Comparison of ENCODE assay signal across 10 mouse cellular contexts in genomic region chr16:41835745-41836144, GRCm38 (mm10).
DNase-seq lines count a peak whose midpoint lies in the region; ATAC-seq and TF ChIP-seq lines count a peak whose summit lies in the region.
"Had no signal": no experiment of that assay in that cellular context is flagged by ENCODE, and none has a peak within 500 bp of the region (broad histone marks: within the 10 kb centered on the region; RNA-seq: fewer than 3 reads in every experiment).

No protein-coding gene starts in this region.

- H3K27me3 ChIP-seq in limb, embryonic 14.5 days (ENCODE audit: control insufficient read depth, insufficient read depth, low read length), result no peaks in the 10 kb centered on the region
- H3K27me3 ChIP-seq in limb, embryonic 10.5 days (ENCODE audit: low read depth, poor library complexity, severe bottlenecking), result no peaks in the 10 kb centered on the region
- H3K27me3 ChIP-seq: liver, embryonic 15.5 days had no signal

- no peaks in the 10 kb centered on the region for H3K4me1 ChIP-seq in limb, embryonic 14.5 days (ENCODE audit: control insufficient read depth, insufficient read depth, low read length)
- no peaks in the 10 kb centered on the region for H3K4me1 ChIP-seq in limb, embryonic 10.5 days
- no peaks in the 10 kb centered on the region for H3K4me1 ChIP-seq in ES-E14 (ENCODE audit: control insufficient read depth in 2 of 2, insufficient read depth in 2 of 2, low read length in 2 of 2, poor library complexity in 1 of 2)
- H3K4me1 ChIP-seq: liver, embryonic 15.5 days had no signal

- H3K36me3 ChIP-seq in limb, embryonic 14.5 days (ENCODE audit: control insufficient read depth, insufficient read depth, low read length), result no peaks in the 10 kb centered on the region
- no peaks in the 10 kb centered on the region for H3K36me3 ChIP-seq in limb, embryonic 10.5 days
- no peaks in the 10 kb centered on the region for H3K36me3 ChIP-seq in ES-E14 (ENCODE audit: control insufficient read depth, insufficient read depth, low read length, poor library complexity, severe bottlenecking)
- H3K36me3 ChIP-seq: liver, embryonic 15.5 days had no signal

- in situ Hi-C loops in ES-E14 (cut with MboI; ENCODE audit: low sequenced_read_pairs in 2 of 2, unreplicated experiment in 2 of 2), result loop anchor here (25.0 kb wide), 1 partner anchor 573 kb away; no protein-coding TSS in a partner anchor

- peak; percentile 38; the same call in 1 of the 2 replicates for ATAC-seq in frontal cortex, adult (ENCODE audit: low TSS enrichment)
- ATAC-seq in limb, embryonic 14.5 days (ENCODE audit: low FRiP score, low read depth), result no peak
- no peak for ATAC-seq in inflammation-experienced regulatory T-cells, adult 6 months

- no peak overlapping the region for H3K4me3 ChIP-seq in limb, embryonic 14.5 days (replicated peaks; ENCODE audit: low read length)
- H3K4me3 ChIP-seq in limb, embryonic 10.5 days, result no peak overlapping the region
- no peak overlapping the region for H3K4me3 ChIP-seq in ES-E14 (ENCODE audit: insufficient read depth in 1 of 2, low read depth in 1 of 2, low read length in 2 of 2, poor library complexity in 1 of 2, severe bottlenecking in 1 of 2)
- H3K4me3 ChIP-seq: liver, embryonic 15.5 days had no signal

- no peak overlapping the region for H3K4me2 ChIP-seq in limb, embryonic 14.5 days (replicated peaks; ENCODE audit: low read depth, low read length, severe bottlenecking)
- H3K4me2 ChIP-seq: liver, embryonic 15.5 days had no signal

- no peak overlapping the region for H3K9ac ChIP-seq in limb, embryonic 14.5 days (ENCODE audit: low read depth, low read length, severe bottlenecking)
- no peak overlapping the region for H3K9ac ChIP-seq in ES-E14 (ENCODE audit: insufficient read depth, low read depth, low read length, poor library complexity, severe bottlenecking)
- H3K9ac ChIP-seq: liver, embryonic 15.5 days had no signal

- H3K27ac ChIP-seq in limb, embryonic 14.5 days (replicated peaks; ENCODE audit: low read depth, low read length), result no peak overlapping the region
- H3K27ac ChIP-seq in limb, embryonic 10.5 days, result no peak overlapping the region
- H3K27ac ChIP-seq in ES-E14 (ENCODE audit: insufficient read depth, low read depth, low read length, poor library complexity, severe bottlenecking), result no peak overlapping the region
- H3K27ac ChIP-seq: liver, embryonic 15.5 days had no signal

- 55% methylated on average over 6 of the region's 6 CpGs for WGBS in limb, embryonic 14.5 days
- WGBS in limb, embryonic 10.5 days, result 59% methylated on average over 6 of the region's 6 CpGs

- no peaks in the 10 kb centered on the region for H3K9me3 ChIP-seq in limb, embryonic 14.5 days (ENCODE audit: control insufficient read depth, low read length)
- H3K9me3 ChIP-seq in limb, embryonic 10.5 days (replicated peaks), result no peaks in the 10 kb centered on the region
- no peaks in the 10 kb centered on the region for H3K9me3 ChIP-seq in ES-E14 (ENCODE audit: control insufficient read depth, insufficient read depth, low read depth, low read length)
- H3K9me3 ChIP-seq: liver, embryonic 15.5 days had no signal

- no peak for TF ChIP-seq POLR2A in limb, embryonic 14.5 days (IDR thresholded peaks at IDR 0.05; ENCODE audit: borderline replicate concordance, extremely low read depth, insufficient read depth, insufficient read length)

- DNase-seq in frontal cortex, postnatal 25 days (ENCODE audit: low spot score in 2 of 2), result no peak
- DNase-seq in limb, embryonic 14.5 days (ENCODE audit: low spot score), result peak; percentile 52
- no peak for DNase-seq in limb, embryonic 10.5 days (ENCODE audit: low spot score)
- DNase-seq in ES-E14 (ENCODE audit: low read depth, low spot score), result peak; percentile 12
- DNase-seq in embryo, embryonic 9.5 days (ENCODE audit: extremely low spot score), result peak; percentile 10
- DNase-seq in layer of hippocampus, postnatal 25 days (ENCODE audit: extremely low spot score in 1 of 2, low spot score in 1 of 2), result no peak
- DNase-seq: heart, postnatal 4 days had no signal

TF ChIP-seq in ES-E14, 5 proteins besides CTCF, POLR2A, EP300 and RAD21:
- no peak for TF ChIP-seq MAFK (IDR thresholded peaks at IDR 0.05; ENCODE audit: insufficient read depth, low read depth, low read length)
- TF ChIP-seq ZC3H11A (IDR thresholded peaks at IDR 0.05; ENCODE audit: borderline replicate concordance, low read depth, low read length), result peak; percentile 34; the same call in 1 of the 2 replicates

Comparison
In these comparisons a context has a peak if more than half of its experiments do, and no peak if none do; other contexts are left out.
1. DNase-seq: peak in limb, embryonic 14.5 days (single experiment), ES-E14 (single experiment) and embryo, embryonic 9.5 days (single experiment); none in frontal cortex, postnatal 25 days (0 of 2), limb, embryonic 10.5 days (single experiment) and layer of hippocampus, postnatal 25 days (0 of 2).